Mouse (Mus musculus): ENCODE measurements around the gene Psmb11. TPM values are rescaled to one million over a fixed set of nuclear protein-coding genes. Genes with fewer than 3 reads are reported as not detected.

Gene Psmb11
- polyA plus RNA-seq, 1 experiment: not detected

DNA sequence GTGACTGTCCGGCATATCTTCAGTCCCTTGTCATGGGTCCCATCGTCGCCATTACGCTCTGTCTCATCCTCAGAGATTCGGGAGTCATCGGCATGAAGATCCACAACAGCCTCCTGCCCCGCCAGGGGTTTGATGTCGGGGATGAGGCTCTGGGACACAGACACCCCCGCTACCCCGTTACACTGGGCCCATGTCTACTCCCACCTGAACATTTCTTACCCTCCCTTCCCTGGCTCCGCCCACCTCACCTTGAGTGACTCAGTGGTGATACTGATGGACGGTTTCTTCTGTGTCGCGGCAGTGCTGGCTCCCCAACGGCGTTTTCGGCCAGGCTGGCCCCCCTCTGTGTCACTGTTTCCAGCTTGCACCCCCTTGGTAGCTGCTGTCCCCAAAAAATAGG is 25.2 kb downstream of the Psmb11 start:
- Histone ChIP-seq H3K27ac (ENCODE audit: insufficient read depth, low read length) (no peak overlapping the region), H3K4me3 (ENCODE audit: insufficient read depth, low read length) (no peak overlapping the region), H3K4me1 (ENCODE audit: control insufficient read depth, insufficient read depth, low read length) (peaks cover 4% of the 10 kb centered on the region; the same call in 1 of the 2 replicates)
- TF ChIP-seq CTCF (IDR thresholded peaks at IDR 0.05; ENCODE audit: borderline replicate concordance, insufficient read depth, low read length): no peak
- no peak for TF ChIP-seq POLR2A (IDR thresholded peaks at IDR 0.05; ENCODE audit: low read depth, low read length)

DNA sequence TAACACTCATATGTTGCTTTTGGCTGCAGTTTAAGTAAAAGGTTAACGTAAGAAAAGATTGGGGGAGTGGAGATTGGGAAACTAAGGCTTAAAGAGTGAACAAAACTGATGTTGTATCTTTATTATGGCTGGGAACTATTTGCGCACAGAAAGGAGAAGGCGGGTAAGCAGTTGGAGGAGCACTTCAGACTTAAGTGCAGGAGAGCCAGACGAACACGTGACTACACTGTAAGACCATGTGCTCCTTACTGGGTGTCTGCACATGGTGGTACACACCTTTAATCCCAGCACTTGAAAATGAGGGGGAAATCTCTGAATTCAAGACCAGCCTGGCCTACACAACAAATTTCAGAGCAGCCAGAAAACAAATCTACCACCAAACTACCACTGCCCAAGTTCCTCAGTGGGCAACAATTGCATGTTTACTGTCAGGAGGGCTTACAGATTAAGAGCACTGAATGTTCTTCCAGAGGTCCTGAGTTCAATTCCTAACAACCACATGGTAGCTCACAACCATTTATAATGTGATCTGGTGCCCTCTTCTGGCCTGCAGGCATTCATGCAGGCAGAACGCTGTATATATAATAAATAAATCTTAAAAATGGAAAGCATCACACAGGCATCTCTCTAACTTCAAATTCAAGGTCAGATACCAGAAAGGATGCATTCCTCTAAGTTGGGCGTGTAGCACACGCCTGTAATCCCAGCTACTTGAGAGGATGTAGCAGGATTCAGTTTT is 25.8 kb downstream of the Psmb11 start:
- no peak overlapping the region for H3K27ac ChIP-seq (ENCODE audit: insufficient read depth, low read length)
- peaks cover 4% of the 10 kb centered on the region; the same call in 1 of the 2 replicates for H3K4me1 ChIP-seq (ENCODE audit: control insufficient read depth, insufficient read depth, low read length)
- TF ChIP-seq POLR2A (IDR thresholded peaks at IDR 0.05; ENCODE audit: low read depth, low read length) (no peak), CTCF (IDR thresholded peaks at IDR 0.05; ENCODE audit: borderline replicate concordance, insufficient read depth, low read length) (no peak)
- no peak overlapping the region for H3K4me3 ChIP-seq (ENCODE audit: insufficient read depth, low read length)

DNA sequence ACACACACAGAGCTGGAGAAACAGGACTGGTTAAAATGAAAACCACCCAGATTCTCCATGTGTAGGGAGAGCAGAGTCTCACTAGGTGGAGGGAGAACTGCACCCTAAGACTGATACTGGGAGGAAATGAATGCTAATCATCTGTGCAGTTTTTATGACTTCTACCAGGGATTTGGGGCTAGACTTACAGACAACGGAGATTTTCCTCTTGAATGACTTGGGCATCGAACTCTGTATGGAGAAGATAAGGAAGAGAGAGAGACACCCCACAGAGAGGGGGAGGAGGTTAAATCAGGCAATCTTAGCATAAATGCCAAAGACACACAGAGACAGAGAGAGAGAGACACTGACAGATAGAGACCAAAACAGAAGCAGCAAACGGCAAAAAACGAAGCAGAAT is 26.7 kb downstream of the Psmb11 start:
- no peak overlapping the region for H3K27ac ChIP-seq (ENCODE audit: insufficient read depth, low read length)
- no peak for TF ChIP-seq POLR2A (IDR thresholded peaks at IDR 0.05; ENCODE audit: low read depth, low read length)
- TF ChIP-seq CTCF (IDR thresholded peaks at IDR 0.05; ENCODE audit: borderline replicate concordance, insufficient read depth, low read length): no peak
- peaks cover 4% of the 10 kb centered on the region for H3K4me1 ChIP-seq (ENCODE audit: control insufficient read depth, insufficient read depth, low read length)
- H3K4me3 ChIP-seq (ENCODE audit: insufficient read depth, low read length): no peak overlapping the region

DNA sequence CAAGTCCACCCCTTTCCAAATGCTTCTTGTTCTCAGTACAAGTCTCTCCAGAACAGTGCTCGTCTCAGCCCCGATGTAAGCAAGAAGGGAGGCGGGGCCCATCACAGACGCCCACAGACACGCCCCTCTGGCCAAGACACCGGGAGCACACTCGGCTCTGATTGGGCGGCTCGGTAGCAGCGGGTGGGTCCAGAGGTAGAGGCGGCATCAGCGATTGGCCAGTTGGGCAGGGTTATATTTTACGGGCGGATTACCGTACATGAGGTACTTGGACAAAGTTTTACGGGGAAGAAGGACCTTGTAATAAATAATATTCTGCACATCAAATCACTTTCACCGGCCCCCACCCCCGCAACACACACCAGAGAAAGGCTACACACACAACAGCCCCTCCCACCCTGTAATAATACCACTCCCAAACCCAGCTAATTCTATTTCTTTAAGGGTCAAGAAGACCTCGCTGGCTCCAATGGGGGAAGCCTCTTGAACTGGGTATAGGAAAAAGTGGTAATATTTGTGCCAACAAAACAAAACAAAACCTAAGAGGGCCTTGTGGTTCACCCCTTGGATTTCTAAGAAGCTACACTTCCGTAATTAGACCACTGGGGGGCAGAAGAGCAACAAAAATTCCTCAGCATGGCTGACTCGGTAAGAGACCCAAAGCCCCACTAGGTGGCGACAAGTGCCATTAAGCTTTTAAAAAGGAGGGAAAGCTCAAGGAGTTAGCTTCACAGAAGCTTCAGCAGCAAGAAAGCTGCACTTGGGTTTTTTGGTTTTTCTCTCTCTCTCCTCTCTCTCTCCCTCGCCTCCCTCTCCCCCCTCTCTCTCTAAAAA is 29.6 kb downstream of the Psmb11 start:
- Histone ChIP-seq H3K27ac (ENCODE audit: insufficient read depth, low read length) (no peak overlapping the region), H3K4me1 (ENCODE audit: control insufficient read depth, insufficient read depth, low read length) (peaks cover 3% of the 10 kb centered on the region; the same call in 1 of the 2 replicates), H3K4me3 (ENCODE audit: insufficient read depth, low read length) (no peak overlapping the region)
- TF ChIP-seq POLR2A (IDR thresholded peaks at IDR 0.05; ENCODE audit: low read depth, low read length) (no peak), CTCF (IDR thresholded peaks at IDR 0.05; ENCODE audit: borderline replicate concordance, insufficient read depth, low read length) (peak; percentile 38; the same call in 1 of the 2 replicates)

DNA sequence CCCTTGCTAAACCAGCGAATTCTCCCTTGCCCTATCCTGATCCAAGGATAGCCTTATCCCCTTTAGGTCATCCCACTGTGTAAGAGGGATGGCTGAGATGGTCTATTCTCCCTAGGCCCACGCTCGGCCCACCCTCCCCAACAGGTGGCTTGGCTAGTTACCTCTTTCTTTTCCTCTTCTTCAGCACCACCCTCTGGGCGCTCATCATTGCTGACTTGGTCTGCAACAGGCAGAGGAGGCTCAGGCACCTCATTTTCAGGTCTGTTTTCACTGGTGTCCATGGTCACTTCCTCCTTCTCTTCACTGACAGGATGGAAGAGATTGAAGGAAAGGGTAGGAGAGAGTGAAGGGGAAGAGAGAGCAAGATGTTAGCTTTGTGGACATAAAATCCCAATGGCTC is 30.3 kb downstream of the Psmb11 start:
- Histone ChIP-seq H3K4me3 (ENCODE audit: insufficient read depth, low read length) (0 out of 2 replicates have a peak overlapping the region, but pooled peaks have one; percentile 3), H3K27ac (ENCODE audit: insufficient read depth, low read length) (no peak overlapping the region), H3K4me1 (ENCODE audit: control insufficient read depth, insufficient read depth, low read length) (peaks cover 3% of the 10 kb centered on the region; the same call in 1 of the 2 replicates)
- no peak for TF ChIP-seq CTCF (IDR thresholded peaks at IDR 0.05; ENCODE audit: borderline replicate concordance, insufficient read depth, low read length)
- TF ChIP-seq POLR2A (IDR thresholded peaks at IDR 0.05; ENCODE audit: low read depth, low read length): no peak

DNA sequence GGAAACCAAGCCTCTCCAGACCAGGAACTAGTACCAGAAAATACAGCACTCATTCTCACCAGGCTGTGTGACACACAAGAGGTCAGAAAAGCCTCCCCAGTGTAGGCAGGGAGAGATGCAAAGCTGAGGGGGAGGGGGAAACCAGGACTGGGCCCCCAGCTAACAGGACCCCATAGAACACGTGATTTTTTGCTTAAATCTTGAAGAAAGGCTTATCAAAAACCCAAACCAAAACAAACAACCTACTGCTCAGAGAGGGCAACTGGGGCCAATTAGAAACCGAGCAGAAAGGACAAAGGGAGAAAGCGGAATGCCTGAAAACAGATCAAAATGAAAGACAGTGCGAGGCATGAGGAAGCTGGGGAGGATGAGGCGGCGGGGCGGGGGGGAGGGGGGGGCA is 31.6 kb downstream of the Psmb11 start:
- TF ChIP-seq CTCF (IDR thresholded peaks at IDR 0.05; ENCODE audit: borderline replicate concordance, insufficient read depth, low read length) (no peak), POLR2A (IDR thresholded peaks at IDR 0.05; ENCODE audit: low read depth, low read length) (no peak)
- Histone ChIP-seq H3K4me3 (ENCODE audit: insufficient read depth, low read length) (peak overlapping the region; percentile 77), H3K4me1 (ENCODE audit: control insufficient read depth, insufficient read depth, low read length) (peaks cover 3% of the 10 kb centered on the region; the same call in 1 of the 2 replicates), H3K27ac (ENCODE audit: insufficient read depth, low read length) (peak overlapping the region; percentile 14; the same call in 1 of the 2 replicates)

DNA sequence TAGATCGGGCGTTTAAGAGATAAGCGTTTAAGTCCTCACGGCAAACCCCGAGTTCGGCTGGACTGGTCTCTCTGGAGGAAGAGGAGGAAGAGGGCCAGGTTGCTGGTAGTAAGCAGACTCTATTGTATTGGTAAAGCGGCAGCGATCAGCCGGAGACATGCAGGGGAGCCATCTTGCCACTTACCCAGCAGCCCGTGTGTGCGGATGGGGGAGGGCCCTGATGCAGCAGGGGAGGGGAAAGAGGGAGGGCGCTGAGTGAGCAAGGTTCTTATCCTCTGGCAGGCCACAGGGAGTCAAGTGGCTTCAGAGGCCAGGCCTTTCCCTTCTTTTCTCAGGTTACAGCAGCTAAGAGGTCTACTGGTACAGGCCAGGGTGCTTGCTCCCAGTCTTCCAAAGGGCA is 32.3 kb downstream of the Psmb11 start:
- peaks cover 3% of the 10 kb centered on the region; the same call in 1 of the 2 replicates for H3K4me1 ChIP-seq (ENCODE audit: control insufficient read depth, insufficient read depth, low read length)
- peak overlapping the region; percentile 77 for H3K4me3 ChIP-seq (ENCODE audit: insufficient read depth, low read length)
- TF ChIP-seq CTCF (IDR thresholded peaks at IDR 0.05; ENCODE audit: borderline replicate concordance, insufficient read depth, low read length) (no peak), POLR2A (IDR thresholded peaks at IDR 0.05; ENCODE audit: low read depth, low read length) (peak; percentile 95)
- H3K27ac ChIP-seq (ENCODE audit: insufficient read depth, low read length): peak overlapping the region; percentile 64

DNA sequence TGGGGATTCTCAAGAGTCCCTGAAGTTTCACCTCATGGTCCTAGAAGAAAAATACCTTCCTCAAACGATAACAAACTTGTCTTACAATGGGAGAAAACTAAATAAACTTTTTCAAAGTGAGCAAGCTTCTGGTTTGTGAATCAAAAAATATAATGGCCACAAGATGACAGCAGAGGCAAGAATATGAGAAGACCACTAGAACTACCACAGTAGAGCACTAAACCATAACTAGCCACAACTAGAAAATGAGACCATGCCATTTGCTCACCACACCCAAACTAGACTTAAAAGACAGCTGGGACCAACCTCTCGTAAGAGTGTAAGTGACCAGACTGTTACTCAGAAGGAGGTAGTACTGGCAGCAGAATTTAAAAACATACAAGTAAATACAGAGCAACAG is 38.8 kb downstream of the Psmb11 start:
- Histone ChIP-seq H3K4me3 (ENCODE audit: insufficient read depth, low read length) (no peak overlapping the region), H3K27ac (ENCODE audit: insufficient read depth, low read length) (no peak overlapping the region), H3K4me1 (ENCODE audit: control insufficient read depth, insufficient read depth, low read length) (no peaks in the 10 kb centered on the region)
- TF ChIP-seq POLR2A (IDR thresholded peaks at IDR 0.05; ENCODE audit: low read depth, low read length): no peak
- no peak for TF ChIP-seq CTCF (IDR thresholded peaks at IDR 0.05; ENCODE audit: borderline replicate concordance, insufficient read depth, low read length)

DNA sequence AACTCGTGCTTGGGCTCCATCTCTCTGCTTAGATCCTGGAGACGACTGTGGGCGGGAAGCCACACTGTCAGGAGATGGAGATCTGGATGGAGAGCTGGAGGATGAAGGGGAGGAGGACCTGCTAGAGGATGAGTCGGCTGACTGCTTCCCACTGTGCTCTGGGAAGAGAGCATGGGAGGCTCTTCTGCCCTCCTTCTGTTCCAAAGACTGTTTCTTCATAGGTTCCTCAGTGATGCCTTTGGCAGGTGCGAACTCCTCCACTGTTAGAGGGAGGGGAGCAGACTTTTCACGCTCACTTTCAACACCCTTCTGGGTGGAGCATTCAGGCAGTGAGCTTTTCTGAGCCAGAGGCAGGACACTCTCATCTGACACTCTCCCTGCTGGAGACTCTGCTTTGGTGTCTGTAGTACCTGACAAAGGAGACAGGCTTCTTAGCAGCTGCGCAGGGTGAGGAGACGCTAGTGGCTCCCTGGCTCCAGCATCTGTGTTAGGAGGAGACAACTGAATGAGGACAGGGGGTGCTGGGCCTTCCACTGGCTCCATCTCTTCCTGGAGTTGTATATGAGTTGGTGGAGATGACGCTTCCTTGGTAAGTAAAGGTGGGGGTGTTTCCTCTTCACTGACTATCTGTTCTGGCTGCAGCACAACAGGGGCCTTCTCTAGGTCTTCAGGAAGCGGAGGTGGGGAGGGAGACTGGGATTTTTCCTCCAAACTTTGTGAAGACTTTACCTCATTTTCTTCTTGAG is 43.4 kb downstream of the Psmb11 start:
- no peak overlapping the region for H3K4me3 ChIP-seq (ENCODE audit: insufficient read depth, low read length)
- no peak for TF ChIP-seq CTCF (IDR thresholded peaks at IDR 0.05; ENCODE audit: borderline replicate concordance, insufficient read depth, low read length)
- TF ChIP-seq POLR2A (IDR thresholded peaks at IDR 0.05; ENCODE audit: low read depth, low read length): no peak
- no peaks in the 10 kb centered on the region for H3K4me1 ChIP-seq (ENCODE audit: control insufficient read depth, insufficient read depth, low read length)
- no peak overlapping the region for H3K27ac ChIP-seq (ENCODE audit: insufficient read depth, low read length)

Measured in embryonic fibroblast, embryonic 13.5 days (primary cell).